Mouse (Mus musculus): ENCODE data around the gene Bco1. TPM values are rescaled to one million over a fixed set of nuclear protein-coding genes. Genes with fewer than 3 reads are reported as not detected.
A peak's percentile ranks its signal among the peaks of the same experiment; 100 is the strongest.

Bco1 gene
- polyA plus RNA-seq, 1 experiment from 2014 or later: 0.25 TPM

DNA sequence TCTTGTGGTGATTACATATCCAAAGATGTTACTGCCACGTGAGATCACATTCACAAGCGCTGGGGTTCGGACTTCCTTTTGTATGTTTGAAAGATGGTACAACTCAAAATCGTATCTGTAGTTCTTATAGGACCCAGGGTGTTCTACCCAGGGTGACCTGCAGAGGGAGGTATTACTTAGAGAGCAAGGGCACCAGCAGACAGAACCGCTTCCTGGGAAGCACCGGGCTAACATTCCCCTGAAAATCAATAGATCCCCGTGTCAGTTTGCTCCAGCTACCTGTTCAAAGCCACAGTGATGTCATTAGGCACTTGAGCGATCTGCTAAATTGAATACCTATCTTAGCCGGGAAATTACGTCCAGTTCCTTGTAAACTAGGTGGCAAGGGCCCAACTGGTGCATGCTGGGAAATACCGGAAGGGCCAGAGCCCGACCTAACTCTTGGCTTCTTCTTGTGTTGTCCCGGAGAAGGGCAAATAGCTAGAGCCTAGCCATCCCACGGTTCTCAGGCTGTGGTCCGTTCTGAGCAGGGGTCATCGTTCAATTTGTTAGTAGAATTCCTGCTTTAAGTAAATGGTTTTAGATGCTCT lies 14.2 kb downstream of the Bco1 start:
- Histone ChIP-seq H3K4me2 (replicated peaks) (no peak overlapping the region), H3K4me1 (replicated peaks; ENCODE audit: control insufficient read depth, insufficient read depth, low read length) (no peaks in the 10 kb centered on the region), H3K36me3 (replicated peaks; ENCODE audit: control insufficient read depth, insufficient read depth) (no peaks in the 10 kb centered on the region), H3K4me3 (replicated peaks; ENCODE audit: low read length) (no peak overlapping the region), H3K27ac (no peak overlapping the region), H3K9ac (no peak overlapping the region), H3K9me3 (ENCODE audit: control insufficient read depth, low read length) (no peaks in the 10 kb centered on the region), H3K27me3 (ENCODE audit: control insufficient read depth, insufficient read depth, low read length) (no peaks in the 10 kb centered on the region)
- whole genome bisulfite sequencing: 56% methylated on average over 16 of the region's 16 CpGs
- peak; percentile 37 for DNase-seq (ENCODE audit: low spot score)
- ATAC-seq (ENCODE audit: low FRiP score): no peak

GRCm38 (mm10) chr8:117111641-117112040 lies 16.0 kb downstream of the Bco1 start:
- 79% methylated on average over 3 of the region's 3 CpGs for WGBS
- Histone ChIP-seq H3K4me2 (replicated peaks) (no peak overlapping the region), H3K4me3 (replicated peaks; ENCODE audit: low read length) (no peak overlapping the region), H3K36me3 (replicated peaks; ENCODE audit: control insufficient read depth, insufficient read depth) (no peaks in the 10 kb centered on the region), H3K27ac (no peak overlapping the region), H3K9ac (no peak overlapping the region), H3K27me3 (ENCODE audit: control insufficient read depth, insufficient read depth, low read length) (no peaks in the 10 kb centered on the region), H3K9me3 (ENCODE audit: control insufficient read depth, low read length) (no peaks in the 10 kb centered on the region), H3K4me1 (replicated peaks; ENCODE audit: control insufficient read depth, insufficient read depth, low read length) (peaks cover 7% of the 10 kb centered on the region; the same call in 1 of the 2 replicates)
- ATAC-seq (ENCODE audit: low FRiP score) (no peak), DNase-seq (ENCODE audit: low spot score) (no peak)

- ATAC-seq (ENCODE audit: low FRiP score) (no peak), DNase-seq (ENCODE audit: low spot score) (no peak)
- Histone ChIP-seq H3K27ac (no peak overlapping the region), H3K4me1 (replicated peaks; ENCODE audit: control insufficient read depth, insufficient read depth, low read length) (peaks cover 7% of the 10 kb centered on the region; the same call in 1 of the 2 replicates), H3K9ac (no peak overlapping the region), H3K27me3 (ENCODE audit: control insufficient read depth, insufficient read depth, low read length) (no peaks in the 10 kb centered on the region), H3K4me3 (replicated peaks; ENCODE audit: low read length) (no peak overlapping the region), H3K36me3 (replicated peaks; ENCODE audit: control insufficient read depth, insufficient read depth) (no peaks in the 10 kb centered on the region), H3K9me3 (ENCODE audit: control insufficient read depth, low read length) (no peaks in the 10 kb centered on the region), H3K4me2 (replicated peaks) (no peak overlapping the region)
- 79% methylated on average over 8 of the region's 8 CpGs for WGBS
These were observed 16.6 kb downstream of the Bco1 start for GRCm38 (mm10) chr8:117112261-117112660.

DNA sequence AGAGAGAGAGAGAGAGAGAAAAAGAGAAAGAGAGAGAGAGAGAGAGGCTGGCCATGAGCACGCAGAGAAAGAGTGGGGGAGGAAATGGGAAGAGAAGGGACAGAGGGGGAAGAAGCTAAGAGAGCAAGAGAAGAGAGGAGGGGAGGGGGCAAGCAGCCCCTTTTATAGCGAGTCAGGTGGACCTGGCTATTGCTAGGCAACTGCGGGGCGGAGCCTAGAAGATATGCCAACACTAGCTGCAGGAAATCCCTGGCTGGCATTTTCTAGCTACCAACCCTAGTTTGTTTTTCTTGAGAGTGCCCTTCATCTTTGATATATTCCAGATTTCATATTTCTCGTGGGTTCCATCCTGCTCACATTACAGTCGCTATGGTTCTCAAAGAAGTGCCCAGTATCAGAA lies 19.4 kb downstream of the Bco1 start:
- no peak overlapping the region for H3K4me2 ChIP-seq (replicated peaks)
- WGBS: 47% methylated on average over 6 of the region's 6 CpGs

DNA sequence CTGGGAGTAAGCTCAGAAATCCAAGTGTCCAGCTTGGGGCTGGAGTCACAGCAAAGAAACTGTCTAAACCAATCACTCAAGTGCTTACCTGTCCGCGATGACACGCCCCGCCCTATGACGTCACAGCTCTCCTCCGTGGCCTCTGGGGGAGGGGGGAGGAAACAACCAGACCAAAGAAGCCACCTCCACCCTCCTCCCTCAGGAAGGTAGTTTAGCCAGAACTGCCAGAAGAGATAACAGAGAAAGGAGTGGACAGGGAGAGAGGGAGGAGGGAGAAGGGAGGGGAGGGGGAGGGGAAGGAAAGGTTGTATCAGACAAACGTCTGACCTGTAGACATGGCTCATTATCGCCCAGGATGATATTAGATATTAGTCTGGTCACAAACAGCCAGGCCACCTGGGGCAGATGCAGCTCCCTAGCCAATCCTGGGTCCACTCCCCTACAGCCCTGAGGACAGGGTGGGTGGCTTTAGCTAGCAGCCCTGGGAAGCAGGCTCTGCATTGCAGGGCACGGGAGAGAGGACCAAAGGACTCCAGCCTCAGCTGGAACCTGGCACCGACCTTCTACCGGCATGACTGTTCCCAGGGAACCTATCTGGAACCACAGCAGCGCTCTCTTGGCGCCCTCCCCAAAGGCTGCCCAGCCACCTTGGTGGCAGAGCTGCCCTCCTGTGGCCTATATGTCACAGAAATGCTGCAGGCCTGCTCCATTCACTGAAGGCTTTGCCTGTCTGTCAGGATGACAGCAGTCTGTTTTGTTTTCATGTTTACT lies 20.2 kb downstream of the Bco1 start:
- H3K9ac ChIP-seq: no peak overlapping the region
- no peak for ATAC-seq (ENCODE audit: low FRiP score)
- DNase-seq (ENCODE audit: low spot score): no peak

More for the DNA sequence above, 19.4 kb downstream of the Bco1 start:
- ATAC-seq (ENCODE audit: low FRiP score) (no peak), DNase-seq (ENCODE audit: low spot score) (no peak)
- H3K27ac ChIP-seq: no peak overlapping the region
- H3K27me3 ChIP-seq (ENCODE audit: control insufficient read depth, insufficient read depth, low read length): no peaks in the 10 kb centered on the region
- no peaks in the 10 kb centered on the region for H3K9me3 ChIP-seq (ENCODE audit: control insufficient read depth, low read length)
- no peak overlapping the region for H3K9ac ChIP-seq
- no peak overlapping the region for H3K4me3 ChIP-seq (replicated peaks; ENCODE audit: low read length)
- no peaks in the 10 kb centered on the region for H3K36me3 ChIP-seq (replicated peaks; ENCODE audit: control insufficient read depth, insufficient read depth)
- H3K4me1 ChIP-seq (replicated peaks; ENCODE audit: control insufficient read depth, insufficient read depth, low read length): peaks cover 7% of the 10 kb centered on the region; the same call in 1 of the 2 replicates

GRCm38 (mm10) chr8:117116534-117116933 lies 20.9 kb downstream of the Bco1 start:
- H3K27ac ChIP-seq: no peak overlapping the region
- no peak overlapping the region for H3K9ac ChIP-seq
- H3K4me1 ChIP-seq (replicated peaks; ENCODE audit: control insufficient read depth, insufficient read depth, low read length): peaks cover 7% of the 10 kb centered on the region; the same call in 1 of the 2 replicates
- H3K4me3 ChIP-seq (replicated peaks; ENCODE audit: low read length): no peak overlapping the region
- no peak for DNase-seq (ENCODE audit: low spot score)
- 84% methylated on average over 7 of the region's 7 CpGs for WGBS
- no peak overlapping the region for H3K4me2 ChIP-seq (replicated peaks)
- H3K27me3 ChIP-seq (ENCODE audit: control insufficient read depth, insufficient read depth, low read length): no peaks in the 10 kb centered on the region
- H3K9me3 ChIP-seq (ENCODE audit: control insufficient read depth, low read length): no peaks in the 10 kb centered on the region
- H3K36me3 ChIP-seq (replicated peaks; ENCODE audit: control insufficient read depth, insufficient read depth): no peaks in the 10 kb centered on the region
- ATAC-seq (ENCODE audit: low FRiP score): no peak

More for the DNA sequence above, 20.2 kb downstream of the Bco1 start:
- H3K36me3 ChIP-seq (replicated peaks; ENCODE audit: control insufficient read depth, insufficient read depth): no peaks in the 10 kb centered on the region
- WGBS: 28% methylated on average over 13 of the region's 13 CpGs
- peak overlapping the region; percentile 12 for H3K4me2 ChIP-seq (replicated peaks)
- H3K27ac ChIP-seq: no peak overlapping the region
- H3K27me3 ChIP-seq (ENCODE audit: control insufficient read depth, insufficient read depth, low read length): no peaks in the 10 kb centered on the region
- no peaks in the 10 kb centered on the region for H3K9me3 ChIP-seq (ENCODE audit: control insufficient read depth, low read length)
- H3K4me1 ChIP-seq (replicated peaks; ENCODE audit: control insufficient read depth, insufficient read depth, low read length): peaks cover 7% of the 10 kb centered on the region; the same call in 1 of the 2 replicates
- no peak overlapping the region for H3K4me3 ChIP-seq (replicated peaks; ENCODE audit: low read length)

DNA sequence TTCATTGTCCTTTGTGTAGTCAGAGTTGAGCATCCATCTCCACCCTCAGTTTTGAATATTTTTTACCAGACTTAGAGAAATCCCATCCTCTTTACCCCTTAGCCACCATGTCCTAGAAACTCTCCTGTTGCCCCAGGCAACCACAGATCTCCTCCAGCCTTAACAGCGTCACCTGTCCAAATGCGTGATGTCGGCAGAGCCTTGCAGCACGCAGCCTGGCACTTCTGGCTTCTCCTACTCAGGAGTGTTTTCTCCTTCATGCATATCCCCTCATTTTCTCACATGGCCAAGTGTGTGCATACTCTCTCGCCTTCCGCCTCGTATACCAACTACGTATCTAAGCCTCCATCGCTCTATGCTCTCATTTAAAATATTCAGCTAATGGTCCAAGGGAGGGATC lies 22.8 kb downstream of the Bco1 start:
- H3K4me1 ChIP-seq (replicated peaks; ENCODE audit: control insufficient read depth, insufficient read depth, low read length): peaks cover 7% of the 10 kb centered on the region; the same call in 1 of the 2 replicates

GRCm38 (mm10) chr8:117121277-117121676 lies 25.6 kb downstream of the Bco1 start:
- 69% methylated on average over 8 of the region's 8 CpGs for WGBS
- Histone ChIP-seq H3K27ac (no peak overlapping the region), H3K9ac (no peak overlapping the region), H3K27me3 (ENCODE audit: control insufficient read depth, insufficient read depth, low read length) (no peaks in the 10 kb centered on the region), H3K4me1 (replicated peaks; ENCODE audit: control insufficient read depth, insufficient read depth, low read length) (no peaks in the 10 kb centered on the region), H3K9me3 (ENCODE audit: control insufficient read depth, low read length) (no peaks in the 10 kb centered on the region), H3K4me2 (replicated peaks) (no peak overlapping the region), H3K36me3 (replicated peaks; ENCODE audit: control insufficient read depth, insufficient read depth) (no peaks in the 10 kb centered on the region), H3K4me3 (replicated peaks; ENCODE audit: low read length) (no peak overlapping the region)
- DNase-seq (ENCODE audit: low spot score) (no peak), ATAC-seq (ENCODE audit: low FRiP score) (no peak)

More for the DNA sequence above, 22.8 kb downstream of the Bco1 start:
- ATAC-seq (ENCODE audit: low FRiP score): no peak
- no peak overlapping the region for H3K27ac ChIP-seq
- H3K9me3 ChIP-seq (ENCODE audit: control insufficient read depth, low read length): no peaks in the 10 kb centered on the region
- H3K4me3 ChIP-seq (replicated peaks; ENCODE audit: low read length): no peak overlapping the region
- H3K9ac ChIP-seq: no peak overlapping the region
- H3K36me3 ChIP-seq (replicated peaks; ENCODE audit: control insufficient read depth, insufficient read depth): no peaks in the 10 kb centered on the region
- no peak overlapping the region for H3K4me2 ChIP-seq (replicated peaks)
- 92% methylated on average over 9 of the region's 9 CpGs for WGBS
- no peaks in the 10 kb centered on the region for H3K27me3 ChIP-seq (ENCODE audit: control insufficient read depth, insufficient read depth, low read length)
- DNase-seq (ENCODE audit: low spot score): no peak

GRCm38 (mm10) chr8:117123850-117124633 lies 28.4 kb downstream of the Bco1 start:
- DNase-seq (ENCODE audit: low spot score) (no peak), ATAC-seq (ENCODE audit: low FRiP score) (no peak)
- H3K4me1 ChIP-seq (replicated peaks; ENCODE audit: control insufficient read depth, insufficient read depth, low read length): no peaks in the 10 kb centered on the region
- H3K27me3 ChIP-seq (ENCODE audit: control insufficient read depth, insufficient read depth, low read length): no peaks in the 10 kb centered on the region
- no peaks in the 10 kb centered on the region for H3K36me3 ChIP-seq (replicated peaks; ENCODE audit: control insufficient read depth, insufficient read depth)
- H3K9me3 ChIP-seq (ENCODE audit: control insufficient read depth, low read length): no peaks in the 10 kb centered on the region
- WGBS: 83% methylated on average over 13 of the region's 13 CpGs
- no peak overlapping the region for H3K27ac ChIP-seq
- no peak overlapping the region for H3K4me3 ChIP-seq (replicated peaks; ENCODE audit: low read length)
- no peak overlapping the region for H3K9ac ChIP-seq
- no peak overlapping the region for H3K4me2 ChIP-seq (replicated peaks)
